15 mouse cellular contexts compared by ENCODE assay signal in the genomic region with DNA sequence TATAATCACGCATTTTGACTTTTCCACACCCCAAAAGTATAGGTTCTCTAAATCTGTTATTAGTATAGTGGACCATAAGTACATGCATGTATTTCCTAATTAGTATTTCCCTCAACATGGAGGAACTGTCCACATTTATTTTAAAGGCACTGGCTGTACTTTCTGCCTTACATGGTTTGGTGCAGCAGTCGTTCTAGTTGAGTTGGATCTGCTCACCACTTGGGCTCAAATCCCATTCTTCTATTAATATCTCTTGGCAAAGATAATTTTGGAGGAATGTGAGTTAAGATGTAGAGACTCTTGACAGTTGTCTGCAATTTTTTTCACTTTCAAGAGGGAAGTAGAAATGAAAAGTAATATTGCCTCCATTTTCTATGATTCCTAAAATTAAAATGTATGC.
A peak's percentile ranks its signal among the peaks of the same experiment; 100 is the strongest.
DNase-seq lines count a peak whose midpoint lies in the region; ATAC-seq and TF ChIP-seq lines count a peak whose summit lies in the region.
"Had no signal": no experiment of that assay in that cellular context is flagged by ENCODE, and none has a peak within 500 bp of the region (broad histone marks: within the 10 kb centered on the region; RNA-seq: fewer than 3 reads in every experiment).

No protein-coding gene starts in this region.

- ATAC-seq in forebrain, embryonic 13.5 days, result no peak
- ATAC-seq in heart, embryonic 16.5 days (replicated peaks; ENCODE audit: extremely low read depth, insufficient read depth, low FRiP score), result no peak
- no peak for ATAC-seq in hindbrain, embryonic 14.5 days (ENCODE audit: low FRiP score)
- ATAC-seq: intestine, postnatal 0 days had no signal

- no peak overlapping the region for H3K4me2 ChIP-seq in forebrain, embryonic 13.5 days
- no peak overlapping the region for H3K4me2 ChIP-seq in heart, embryonic 16.5 days (ENCODE audit: low read depth, low read length)
- no peak overlapping the region for H3K4me2 ChIP-seq in hindbrain, embryonic 14.5 days (replicated peaks)
- H3K4me2 ChIP-seq: liver, embryonic 15.5 days; midbrain, embryonic 12.5 days had no signal

- peak overlapping the region; percentile 25 for H3K27ac ChIP-seq in forebrain, embryonic 13.5 days
- H3K27ac ChIP-seq in forebrain, embryonic 10.5 days, result no peak overlapping the region
- peak overlapping the region; percentile 92 for H3K27ac ChIP-seq in layer of hippocampus, adult 2 months
- peak overlapping the region; percentile 64 for H3K27ac ChIP-seq in heart, embryonic 16.5 days (ENCODE audit: low read length)
- H3K27ac ChIP-seq in hindbrain, embryonic 14.5 days, result no peak overlapping the region
- H3K27ac ChIP-seq: limb, embryonic 10.5 days; liver, embryonic 15.5 days; midbrain, embryonic 12.5 days had no signal

- H3K4me1 ChIP-seq in forebrain, embryonic 13.5 days, result peaks cover 40% of the 10 kb centered on the region
- H3K4me1 ChIP-seq in forebrain, embryonic 10.5 days, result peaks cover 32% of the 10 kb centered on the region
- H3K4me1 ChIP-seq in heart, embryonic 16.5 days (ENCODE audit: control insufficient read depth, insufficient read depth, low read length), result peaks cover 25% of the 10 kb centered on the region
- peaks cover 26% of the 10 kb centered on the region for H3K4me1 ChIP-seq in hindbrain, embryonic 14.5 days (replicated peaks; ENCODE audit: control insufficient read depth, insufficient read depth, low read length)
- H3K4me1 ChIP-seq: liver, embryonic 15.5 days had no signal

- no peak for TF ChIP-seq CTCF in layer of hippocampus, adult 2 months (conservative IDR thresholded peaks at IDR 0.05)

- 87% methylated on average over 2 of the region's 2 CpGs for WGBS in forebrain, embryonic 13.5 days
- WGBS in forebrain, embryonic 10.5 days, result 90% methylated on average over 2 of the region's 2 CpGs
- WGBS in heart, embryonic 16.5 days, result 58% methylated on average over 2 of the region's 2 CpGs
- WGBS in hindbrain, embryonic 14.5 days, result 87% methylated on average over 2 of the region's 2 CpGs

- no peak for DNase-seq in forebrain, embryonic 10.5 days (ENCODE audit: extremely low spot score, low spot score)
- peak in 1 of 2 experiments; percentile 19 for DNase-seq in layer of hippocampus, adult 2 months (ENCODE audit: low spot score in 2 of 2)
- no peak for DNase-seq in layer of hippocampus, postnatal 10 days (ENCODE audit: low spot score in 2 of 2)
- DNase-seq in brain, adult 2 months (ENCODE audit: low read depth, low spot score), result peak; percentile 78
- DNase-seq in urinary bladder, postnatal 14 days (ENCODE audit: low spot score), result no peak
- DNase-seq in hindbrain, embryonic 14.5 days (ENCODE audit: low spot score), result no peak
- DNase-seq: B cell, adult 2 months; thymus, postnatal 14 days had no signal

- H3K4me3 ChIP-seq in forebrain, embryonic 13.5 days, result no peak overlapping the region
- no peak overlapping the region for H3K4me3 ChIP-seq in forebrain, embryonic 10.5 days
- no peak overlapping the region for H3K4me3 ChIP-seq in layer of hippocampus, adult 2 months
- no peak overlapping the region for H3K4me3 ChIP-seq in heart, embryonic 16.5 days (ENCODE audit: low read length)
- H3K4me3 ChIP-seq in hindbrain, embryonic 14.5 days (replicated peaks; ENCODE audit: low read length), result no peak overlapping the region
- H3K4me3 ChIP-seq: limb, embryonic 10.5 days; liver, embryonic 15.5 days; midbrain, embryonic 12.5 days had no signal

- H3K36me3 ChIP-seq in forebrain, embryonic 13.5 days (ENCODE audit: poor library complexity, severe bottlenecking), result no peaks in the 10 kb centered on the region
- H3K36me3 ChIP-seq in forebrain, embryonic 10.5 days (replicated peaks), result peaks cover 8% of the 10 kb centered on the region
- no peaks in the 10 kb centered on the region for H3K36me3 ChIP-seq in heart, embryonic 16.5 days (ENCODE audit: control insufficient read depth, insufficient read depth)
- no peaks in the 10 kb centered on the region for H3K36me3 ChIP-seq in hindbrain, embryonic 14.5 days (replicated peaks; ENCODE audit: control insufficient read depth, insufficient read depth)
- H3K36me3 ChIP-seq: midbrain, embryonic 12.5 days had no signal

- H3K9ac ChIP-seq in forebrain, embryonic 13.5 days, result no peak overlapping the region
- H3K9ac ChIP-seq in heart, embryonic 16.5 days (ENCODE audit: low read length), result no peak overlapping the region
- H3K9ac ChIP-seq in hindbrain, embryonic 14.5 days, result no peak overlapping the region
- H3K9ac ChIP-seq: liver, embryonic 15.5 days; midbrain, embryonic 12.5 days had no signal

- H3K9me3 ChIP-seq in forebrain, embryonic 13.5 days (replicated peaks), result no peaks in the 10 kb centered on the region
- 0 out of 2 replicates have a peak, but pooled peaks cover 5% of the 10 kb centered on the region for H3K9me3 ChIP-seq in forebrain, embryonic 10.5 days
- H3K9me3 ChIP-seq in heart, embryonic 16.5 days (replicated peaks; ENCODE audit: control insufficient read depth, low read length), result 0 out of 2 replicates have a peak, but pooled peaks cover 3% of the 10 kb centered on the region
- no peaks in the 10 kb centered on the region for H3K9me3 ChIP-seq in hindbrain, embryonic 14.5 days (ENCODE audit: control insufficient read depth, low read length)
- H3K9me3 ChIP-seq: G1E; limb, embryonic 10.5 days; liver, embryonic 15.5 days; midbrain, embryonic 12.5 days had no signal

- H3K27me3 ChIP-seq in forebrain, embryonic 13.5 days, result no peaks in the 10 kb centered on the region
- H3K27me3 ChIP-seq in forebrain, embryonic 10.5 days (ENCODE audit: poor library complexity, severe bottlenecking), result no peaks in the 10 kb centered on the region
- H3K27me3 ChIP-seq in heart, embryonic 16.5 days (ENCODE audit: control insufficient read depth, insufficient read depth, low read length), result no peaks in the 10 kb centered on the region
- no peaks in the 10 kb centered on the region for H3K27me3 ChIP-seq in hindbrain, embryonic 14.5 days (ENCODE audit: control insufficient read depth, insufficient read depth, low read length)
- H3K27me3 ChIP-seq: liver, embryonic 15.5 days; midbrain, embryonic 12.5 days had no signal

Comparison
In these comparisons a context has a peak if more than half of its experiments do, and no peak if none do; other contexts are left out.
1. H3K27ac ChIP-seq: peak in forebrain, embryonic 13.5 days (single experiment), layer of hippocampus, adult 2 months (single experiment) and heart, embryonic 16.5 days (single experiment); none in forebrain, embryonic 10.5 days (single experiment) and hindbrain, embryonic 14.5 days (single experiment).